In genomic region chr4:62661311-62661849, GRCm38 (mm10) we compare ENCODE assay signal across 8 mouse cellular contexts.
A peak's percentile ranks its signal among the peaks of the same experiment; 100 is the strongest.
DNase-seq lines count a peak whose midpoint lies in the region; ATAC-seq lines count a peak whose summit lies in the region.

No protein-coding gene starts in this region.

- no peaks in the 10 kb centered on the region for H3K9me3 ChIP-seq in neural tube, embryonic 12.5 days
- H3K9me3 ChIP-seq in neural tube, embryonic 15.5 days (replicated peaks): no peaks in the 10 kb centered on the region
- no peaks in the 10 kb centered on the region for H3K9me3 ChIP-seq in embryonic facial prominence, embryonic 13.5 days
- no peaks in the 10 kb centered on the region for H3K9me3 ChIP-seq in kidney, embryonic 15.5 days (replicated peaks)
- no peaks in the 10 kb centered on the region for H3K9me3 ChIP-seq in forebrain, embryonic 13.5 days (replicated peaks)

- H3K27ac ChIP-seq in neural tube, embryonic 12.5 days: no peak overlapping the region
- H3K27ac ChIP-seq in neural tube, embryonic 15.5 days (replicated peaks): no peak overlapping the region
- peak overlapping the region; percentile 93 for H3K27ac ChIP-seq in embryonic facial prominence, embryonic 13.5 days
- H3K27ac ChIP-seq in kidney, embryonic 15.5 days: peak overlapping the region; percentile 95
- H3K27ac ChIP-seq in forebrain, embryonic 13.5 days: no peak overlapping the region

- H3K4me2 ChIP-seq in neural tube, embryonic 12.5 days (replicated peaks): no peak overlapping the region
- no peak overlapping the region for H3K4me2 ChIP-seq in neural tube, embryonic 15.5 days
- no peak overlapping the region for H3K4me2 ChIP-seq in embryonic facial prominence, embryonic 13.5 days
- no peak overlapping the region for H3K4me2 ChIP-seq in kidney, embryonic 15.5 days
- no peak overlapping the region for H3K4me2 ChIP-seq in forebrain, embryonic 13.5 days

- 0 out of 2 replicates have a peak, but pooled peaks have one; percentile 15 for ATAC-seq in neural tube, embryonic 12.5 days (ENCODE audit: low FRiP score, low read depth)
- ATAC-seq in neural tube, embryonic 15.5 days (ENCODE audit: low FRiP score): no peak
- ATAC-seq in embryonic facial prominence, embryonic 13.5 days (ENCODE audit: insufficient number of reproducible peaks, insufficient read depth, low FRiP score, low TSS enrichment, low read depth): no peak
- ATAC-seq in kidney, embryonic 15.5 days (replicated peaks; ENCODE audit: low FRiP score): peak; percentile 10; the same call in 1 of the 2 replicates
- peak; percentile 63 for ATAC-seq in megakaryocyte-erythroid progenitor cell, adult 5-6 weeks (replicated peaks; ENCODE audit: low FRiP score, low TSS enrichment, poor library complexity, severe bottlenecking)
- no peak for ATAC-seq in forebrain, embryonic 13.5 days

- H3K9ac ChIP-seq in neural tube, embryonic 12.5 days: no peak overlapping the region
- H3K9ac ChIP-seq in neural tube, embryonic 15.5 days (replicated peaks): no peak overlapping the region
- no peak overlapping the region for H3K9ac ChIP-seq in embryonic facial prominence, embryonic 13.5 days
- H3K9ac ChIP-seq in kidney, embryonic 15.5 days: no peak overlapping the region
- no peak overlapping the region for H3K9ac ChIP-seq in forebrain, embryonic 13.5 days

- no peak overlapping the region for H3K4me3 ChIP-seq in neural tube, embryonic 12.5 days
- no peak overlapping the region for H3K4me3 ChIP-seq in neural tube, embryonic 15.5 days (replicated peaks)
- no peak overlapping the region for H3K4me3 ChIP-seq in embryonic facial prominence, embryonic 13.5 days
- H3K4me3 ChIP-seq in kidney, embryonic 15.5 days (replicated peaks): no peak overlapping the region
- H3K4me3 ChIP-seq in forebrain, embryonic 13.5 days: no peak overlapping the region

- WGBS in neural tube, embryonic 12.5 days: 67% methylated on average over 8 of the region's 8 CpGs
- WGBS in neural tube, embryonic 15.5 days: 70% methylated on average over 8 of the region's 8 CpGs
- WGBS in embryonic facial prominence, embryonic 13.5 days: 63% methylated on average over 8 of the region's 8 CpGs
- 58% methylated on average over 8 of the region's 8 CpGs for WGBS in kidney, embryonic 15.5 days
- 71% methylated on average over 8 of the region's 8 CpGs for WGBS in forebrain, embryonic 13.5 days

- H3K36me3 ChIP-seq in neural tube, embryonic 12.5 days: peaks cover 5% of the 10 kb centered on the region; the same call in 1 of the 2 replicates
- no peaks in the 10 kb centered on the region for H3K36me3 ChIP-seq in neural tube, embryonic 15.5 days
- H3K36me3 ChIP-seq in embryonic facial prominence, embryonic 13.5 days: no peaks in the 10 kb centered on the region
- H3K36me3 ChIP-seq in kidney, embryonic 15.5 days: no peaks in the 10 kb centered on the region
- peaks cover 18% of the 10 kb centered on the region for H3K36me3 ChIP-seq in forebrain, embryonic 13.5 days (ENCODE audit: poor library complexity, severe bottlenecking)

- peaks cover 54% of the 10 kb centered on the region for H3K4me1 ChIP-seq in neural tube, embryonic 12.5 days
- peaks cover 39% of the 10 kb centered on the region for H3K4me1 ChIP-seq in neural tube, embryonic 15.5 days
- H3K4me1 ChIP-seq in embryonic facial prominence, embryonic 13.5 days: peaks cover 50% of the 10 kb centered on the region
- peaks cover 71% of the 10 kb centered on the region for H3K4me1 ChIP-seq in kidney, embryonic 15.5 days
- peaks cover 46% of the 10 kb centered on the region for H3K4me1 ChIP-seq in forebrain, embryonic 13.5 days

- DNase-seq in cerebellum, postnatal 36 days: no peak
- DNase-seq in right cerebral cortex, postnatal 14 days: no peak

- H3K27me3 ChIP-seq in neural tube, embryonic 12.5 days (replicated peaks): no peaks in the 10 kb centered on the region
- no peaks in the 10 kb centered on the region for H3K27me3 ChIP-seq in neural tube, embryonic 15.5 days (replicated peaks)
- no peaks in the 10 kb centered on the region for H3K27me3 ChIP-seq in embryonic facial prominence, embryonic 13.5 days
- H3K27me3 ChIP-seq in kidney, embryonic 15.5 days: no peaks in the 10 kb centered on the region
- H3K27me3 ChIP-seq in forebrain, embryonic 13.5 days: no peaks in the 10 kb centered on the region

Comparison
In these comparisons a context has a peak if more than half of its experiments do, and no peak if none do; other contexts are left out.
1. ATAC-seq: peak in neural tube, embryonic 12.5 days (single experiment), kidney, embryonic 15.5 days (single experiment) and megakaryocyte-erythroid progenitor cell, adult 5-6 weeks (single experiment); none in neural tube, embryonic 15.5 days (single experiment), embryonic facial prominence, embryonic 13.5 days (single experiment) and forebrain, embryonic 13.5 days (single experiment).
2. H3K27ac ChIP-seq: peak in embryonic facial prominence, embryonic 13.5 days (single experiment) and kidney, embryonic 15.5 days (single experiment); none in neural tube, embryonic 12.5 days (single experiment), neural tube, embryonic 15.5 days (single experiment) and forebrain, embryonic 13.5 days (single experiment).